Mouse (Mus musculus) limb, embryonic 15.5 days (tissue): ENCODE data around the gene Olfr1264. TPM values are rescaled to one million over a fixed set of nuclear protein-coding genes. Genes with fewer than 3 reads are reported as not detected.

Experiments
- ATAC-seq: fragments of 200-750 bp; cut with Nextera tagmentation; 2 replicates; pipeline ENCODE4 v1.8.0; 2017; ENCODE audit warnings: low read depth, moderate TSS enrichment; ENCODE audit not compliant: insufficient number of reproducible peaks, low FRiP score, low TSS enrichment
- H3K27ac ChIP-seq: fragments of 300-500 bp; sonication (generic); 2 replicates; pipeline ENCODE4 v1.5.1; 2015; ENCODE audit warnings: moderate library complexity, mild to moderate bottlenecking, inconsistent platforms
- H3K27me3 ChIP-seq: fragments of 300-500 bp; sonication (generic); 2 replicates; pipeline ENCODE4 v1.6.1; 2015; ENCODE audit warnings: inconsistent platforms
- H3K36me3 ChIP-seq: fragments of 300-500 bp; sonication (generic); 2 replicates; pipeline ENCODE4 v1.6.1; 2015; ENCODE audit warnings: inconsistent platforms
- H3K4me1 ChIP-seq: fragments of 300-500 bp; sonication (generic); 2 replicates; pipeline ENCODE4 v1.6.1; 2015; ENCODE audit warnings: inconsistent platforms
- H3K4me2 ChIP-seq: fragments of 300-500 bp; sonication (generic); 2 replicates; pipeline ENCODE4 v1.6.1; 2015; ENCODE audit warnings: mild to moderate bottlenecking, inconsistent platforms
- H3K4me3 ChIP-seq: fragments of 300-500 bp; sonication (generic); 2 replicates; pipeline ENCODE4 v1.5.1; 2015; ENCODE audit warnings: mild to moderate bottlenecking, inconsistent platforms
- H3K9ac ChIP-seq: fragments of 300-500 bp; sonication (generic); 2 replicates; pipeline ENCODE4 v1.6.1; 2015; ENCODE audit warnings: inconsistent platforms
- H3K9me3 ChIP-seq: fragments of 300-500 bp; sonication (generic); 2 replicates; pipeline ENCODE4 v1.6.1; 2016; ENCODE audit warnings: inconsistent platforms
- WGBS: fragments of 180-500 bp; shearing (Covaris S2); methylation state at CpG from one replicate; pipeline ENCODE4 v1.1.7; 2015; 5-methylcytosine and 5-hydroxymethylcytosine counted together
- polyA plus RNA-seq: library from polyadenylated mRNA; unstranded; fragments of >200 nt; fragmentation: Nextera tagmentation; extraction: Ambion mirVana; gene quantifications from 2 replicates; pipeline ENCODE4 v1.2.1, GENCODE M21; 2015

Gene Olfr1264
- not detected in 2 replicates for polyA plus RNA-seq

- Histone ChIP-seq H3K4me3 (no peak within 1 kb of the TSS), H3K9me3 (no peaks in the 10 kb centered on the region), H3K36me3 (no peaks in the 10 kb centered on the region), H3K27me3 (no peaks in the 10 kb centered on the region), H3K4me2 (no peak within 1 kb of the TSS), H3K27ac (no peak within 1 kb of the TSS), H3K4me1 (no peaks in the 10 kb centered on the region), H3K9ac (no peak within 1 kb of the TSS)
- ATAC-seq = no peak
- WGBS = 17% methylated on average over 2 of the region's 2 CpGs
Observed at GRCm38 (mm10) chr2:90025477-90025876, at the start of gene Olfr1264. TSS of gene Olfr1264 (minus strand) at chr2:90025577.

- WGBS = 70% methylated on average over 2 of the region's 2 CpGs
- no peaks in the 10 kb centered on the region for H3K4me1 ChIP-seq
Observed at GRCm38 (mm10) chr2:90070065-90070464, 44.7 kb upstream of the Olfr1264 start.

GRCm38 (mm10) chr2:90063494-90063893, 38.1 kb upstream of the Olfr1264 start, which contains the start of gene Olfr140:
TSS of gene Olfr140 (minus strand) at chr2:90063594.
- H3K27ac ChIP-seq = no peak within 1 kb of the TSS
- no peaks in the 10 kb centered on the region for H3K36me3 ChIP-seq
- no peaks in the 10 kb centered on the region for H3K4me1 ChIP-seq
- no peak within 1 kb of the TSS for H3K4me2 ChIP-seq
- no peak within 1 kb of the TSS for H3K9ac ChIP-seq
- no peaks in the 10 kb centered on the region for H3K9me3 ChIP-seq
- ATAC-seq = no peak
- no peaks in the 10 kb centered on the region for H3K27me3 ChIP-seq
- H3K4me3 ChIP-seq = no peak within 1 kb of the TSS

More at GRCm38 (mm10) chr2:90070065-90070464, 44.7 kb upstream of the Olfr1264 start:
- Histone ChIP-seq H3K36me3 (no peaks in the 10 kb centered on the region), H3K4me3 (no peak overlapping the region), H3K4me2 (no peak overlapping the region), H3K9ac (no peak overlapping the region), H3K9me3 (no peaks in the 10 kb centered on the region), H3K27ac (no peak overlapping the region), H3K27me3 (no peaks in the 10 kb centered on the region)
- no peak for ATAC-seq

- H3K36me3 ChIP-seq = no peaks in the 10 kb centered on the region
- no peaks in the 10 kb centered on the region for H3K9me3 ChIP-seq
- H3K4me1 ChIP-seq = no peaks in the 10 kb centered on the region
- no peak within 1 kb of the TSS for H3K9ac ChIP-seq
- H3K4me3 ChIP-seq = no peak within 1 kb of the TSS
- no peak within 1 kb of the TSS for H3K27ac ChIP-seq
- H3K27me3 ChIP-seq = no peaks in the 10 kb centered on the region
- ATAC-seq = no peak
- no peak within 1 kb of the TSS for H3K4me2 ChIP-seq
Observed at GRCm38 (mm10) chr2:90035037-90035436, 9.7 kb upstream of the Olfr1264 start, which contains the start of gene Olfr1265. TSS of gene Olfr1265 (plus strand) at chr2:90035337.

- H3K4me3 ChIP-seq = no peak within 1 kb of the TSS
- no peak within 1 kb of the TSS for H3K4me2 ChIP-seq
- H3K27ac ChIP-seq = no peak within 1 kb of the TSS
- H3K9me3 ChIP-seq = no peaks in the 10 kb centered on the region
- no peak for ATAC-seq
- 76% methylated on average over 2 of the region's 2 CpGs for WGBS
- no peak within 1 kb of the TSS for H3K9ac ChIP-seq
- no peaks in the 10 kb centered on the region for H3K4me1 ChIP-seq
- no peaks in the 10 kb centered on the region for H3K27me3 ChIP-seq
- H3K36me3 ChIP-seq = no peaks in the 10 kb centered on the region
Observed at GRCm38 (mm10) chr2:90011831-90012230, 13.5 kb downstream of the Olfr1264 start, which contains the start of gene Olfr1263. TSS of gene Olfr1263 (plus strand) at chr2:90012131.

- Histone ChIP-seq H3K27me3 (no peaks in the 10 kb centered on the region), H3K9me3 (no peaks in the 10 kb centered on the region), H3K4me1 (no peaks in the 10 kb centered on the region), H3K4me2 (no peak within 1 kb of the TSS), H3K4me3 (no peak within 1 kb of the TSS), H3K36me3 (no peaks in the 10 kb centered on the region), H3K27ac (no peak within 1 kb of the TSS), H3K9ac (no peak within 1 kb of the TSS)
- ATAC-seq = no peak
Observed at GRCm38 (mm10) chr2:89999845-90000244, 25.5 kb downstream of the Olfr1264 start, which contains the start of gene Olfr1262. TSS of gene Olfr1262 (plus strand) at chr2:90000145.

GRCm38 (mm10) chr2:89990921-89991320, 34.5 kb downstream of the Olfr1264 start, which contains the start of gene Olfr1261:
TSS of gene Olfr1261 (plus strand) at chr2:89991221.
- no peak within 1 kb of the TSS for H3K27ac ChIP-seq
- H3K9ac ChIP-seq = no peak within 1 kb of the TSS
- H3K27me3 ChIP-seq = no peaks in the 10 kb centered on the region
- H3K4me3 ChIP-seq = no peak within 1 kb of the TSS
- ATAC-seq = no peak
- H3K9me3 ChIP-seq = no peaks in the 10 kb centered on the region
- H3K4me1 ChIP-seq = no peaks in the 10 kb centered on the region
- no peaks in the 10 kb centered on the region for H3K36me3 ChIP-seq
- H3K4me2 ChIP-seq = no peak within 1 kb of the TSS

- no peak overlapping the region for H3K9ac ChIP-seq
- no peaks in the 10 kb centered on the region for H3K36me3 ChIP-seq
- H3K4me2 ChIP-seq = no peak overlapping the region
- H3K4me1 ChIP-seq = no peaks in the 10 kb centered on the region
- H3K27ac ChIP-seq = no peak overlapping the region
- no peaks in the 10 kb centered on the region for H3K9me3 ChIP-seq
- no peaks in the 10 kb centered on the region for H3K27me3 ChIP-seq
- no peak overlapping the region for H3K4me3 ChIP-seq
- ATAC-seq = no peak
- WGBS = 83% methylated on average over 2 of the region's 2 CpGs
Observed at GRCm38 (mm10) chr2:89977709-89978108, 47.7 kb downstream of the Olfr1264 start.

GRCm38 (mm10) chr2:89974184-89974583, 51.2 kb downstream of the Olfr1264 start, which contains the start of gene Olfr1260:
TSS of gene Olfr1260 (plus strand) at chr2:89974340.
- H3K9me3 ChIP-seq = no peaks in the 10 kb centered on the region

More at GRCm38 (mm10) chr2:89974184-89974583, 51.2 kb downstream of the Olfr1264 start, which contains the start of gene Olfr1260:
- Histone ChIP-seq H3K9ac (no peak within 1 kb of the TSS), H3K36me3 (no peaks in the 10 kb centered on the region), H3K4me1 (no peaks in the 10 kb centered on the region), H3K4me2 (no peak within 1 kb of the TSS), H3K27ac (no peak within 1 kb of the TSS), H3K4me3 (no peak within 1 kb of the TSS), H3K27me3 (no peaks in the 10 kb centered on the region)
- WGBS = 31% methylated on average over 2 of the region's 2 CpGs
- no peak for ATAC-seq

Other genes starting within 250 kb of the Olfr1264 start
- not detected in 2 replicates for gene Olfr1254, start 232.0 kb downstream of the Olfr1264 start, polyA plus RNA-seq
- not detected in 2 replicates for gene Olfr1255, start 213.5 kb downstream of the Olfr1264 start, polyA plus RNA-seq
- not detected in 2 replicates for gene Olfr1256, start 184.0 kb downstream of the Olfr1264 start, polyA plus RNA-seq
- not detected in 2 replicates for gene Olfr48, start 177.4 kb downstream of the Olfr1264 start, polyA plus RNA-seq
- not detected in 2 replicates for gene Olfr1257, start 147.1 kb downstream of the Olfr1264 start, polyA plus RNA-seq
- gene Olfr1258, start 98.3 kb downstream of the Olfr1264 start, polyA plus RNA-seq = not detected in 2 replicates
- gene Olfr1259, start 76.9 kb downstream of the Olfr1264 start, polyA plus RNA-seq = not detected in 2 replicates
- gene Olfr1260, start 51.2 kb downstream of the Olfr1264 start, polyA plus RNA-seq = not detected in 2 replicates
- not detected in 2 replicates for gene Olfr1261, start 34.4 kb downstream of the Olfr1264 start, polyA plus RNA-seq
- not detected in 2 replicates for gene Olfr1262, start 25.4 kb downstream of the Olfr1264 start, polyA plus RNA-seq
- gene Olfr1263, start 13.4 kb downstream of the Olfr1264 start, polyA plus RNA-seq = not detected in 2 replicates
- gene Olfr1265, start 9.8 kb upstream of the Olfr1264 start, polyA plus RNA-seq = not detected in 2 replicates
- gene Olfr140, start 38.0 kb upstream of the Olfr1264 start, polyA plus RNA-seq = not detected in 2 replicates
- not detected in 2 replicates for gene Olfr1269, start 95.8 kb upstream of the Olfr1264 start, polyA plus RNA-seq
- gene Olfr32, start 116.7 kb upstream of the Olfr1264 start, polyA plus RNA-seq = not detected in 2 replicates
- gene Olfr1270, start 127.5 kb upstream of the Olfr1264 start, polyA plus RNA-seq = not detected in 2 replicates
- not detected in 2 replicates for gene Olfr1506, start 198.9 kb upstream of the Olfr1264 start, polyA plus RNA-seq
- gene Olfr142, start 232.0 kb upstream of the Olfr1264 start, polyA plus RNA-seq = not detected in 2 replicates
- not detected in 2 replicates for gene Olfr1271, start 245.5 kb upstream of the Olfr1264 start, polyA plus RNA-seq